Mouse (Mus musculus) intestine, postnatal 0 days (tissue): ENCODE data around the gene Htr2a. TPM values are rescaled to one million over a fixed set of nuclear protein-coding genes. Genes with fewer than 3 reads are reported as not detected.

Experiments used
- ATAC-seq: fragments of 200-750 bp; cut with Nextera tagmentation; 2 replicates; pipeline ENCODE4 v1.8.0; 2017; ENCODE audit warnings: mild to moderate bottlenecking, moderate TSS enrichment, moderate library complexity
- H3K27ac ChIP-seq: fragments of 300-500 bp; sonication (generic); 2 replicates; pipeline ENCODE4 v1.5.1; 2014; ENCODE audit warnings: mild to moderate bottlenecking, low read depth, low read length, moderate library complexity
- H3K27me3 ChIP-seq: fragments of 300-500 bp; sonication (generic); replicated peaks from 2 replicates; pipeline ENCODE4 v1.6.1; 2014; ENCODE audit warnings: low read length, mixed read lengths; ENCODE audit not compliant: control insufficient read depth, insufficient read depth
- H3K36me3 ChIP-seq: fragments of 300-500 bp; sonication (generic); 2 replicates; pipeline ENCODE4 v1.6.1; 2014; ENCODE audit warnings: mild to moderate bottlenecking, moderate library complexity; ENCODE audit not compliant: control insufficient read depth, insufficient read depth
- H3K4me1 ChIP-seq: fragments of 300-500 bp; sonication (generic); replicated peaks from 2 replicates; pipeline ENCODE4 v1.6.1; 2014; ENCODE audit warnings: antibody characterized with exemption, low read length, mixed read lengths; ENCODE audit not compliant: control insufficient read depth, insufficient read depth
- H3K4me2 ChIP-seq: fragments of 300-500 bp; sonication (generic); replicated peaks from 2 replicates; pipeline ENCODE4 v1.6.1; 2014; ENCODE audit warnings: low read depth, mild to moderate bottlenecking, moderate library complexity
- H3K4me3 ChIP-seq: fragments of 300-500 bp; sonication (generic); 2 replicates; pipeline ENCODE4 v1.5.1; 2014; ENCODE audit warnings: low read depth, low read length
- H3K9ac ChIP-seq: fragments of 300-500 bp; sonication (generic); 2 replicates; pipeline ENCODE4 v1.6.1; 2014; ENCODE audit warnings: mild to moderate bottlenecking, low read depth, low read length
- H3K9me3 ChIP-seq: fragments of 300-500 bp; sonication (generic); 2 replicates; pipeline ENCODE4 v1.6.1; 2016; ENCODE audit warnings: mixed run types; ENCODE audit not compliant: control insufficient read depth
- CTCF ChIP-seq: sonication (generic); IDR thresholded peaks from 2 replicates; pipeline ENCODE4 v1.5.1; 2016; ENCODE audit warnings: low read depth, mild to moderate bottlenecking, control low read depth, antibody characterized with exemption, moderate library complexity
- WGBS: fragments of 180-500 bp; shearing (Covaris S2); extraction: QIAGEN DNeasy Blood & Tissue Kit; methylation state at CpG from one replicate; pipeline ENCODE4 v1.1.7; 2014; 5-methylcytosine and 5-hydroxymethylcytosine counted together
- polyA plus RNA-seq: library from polyadenylated mRNA; unstranded; fragments of >200 nt; fragmentation: Nextera tagmentation; extraction: Ambion mirVana; gene quantifications from 2 replicates; pipeline ENCODE4 v1.2.1, GENCODE M21; 2015

Gene Htr2a
- polyA plus RNA-seq, 1 experiment from 2014 or later: 0.17 TPM

DNA sequence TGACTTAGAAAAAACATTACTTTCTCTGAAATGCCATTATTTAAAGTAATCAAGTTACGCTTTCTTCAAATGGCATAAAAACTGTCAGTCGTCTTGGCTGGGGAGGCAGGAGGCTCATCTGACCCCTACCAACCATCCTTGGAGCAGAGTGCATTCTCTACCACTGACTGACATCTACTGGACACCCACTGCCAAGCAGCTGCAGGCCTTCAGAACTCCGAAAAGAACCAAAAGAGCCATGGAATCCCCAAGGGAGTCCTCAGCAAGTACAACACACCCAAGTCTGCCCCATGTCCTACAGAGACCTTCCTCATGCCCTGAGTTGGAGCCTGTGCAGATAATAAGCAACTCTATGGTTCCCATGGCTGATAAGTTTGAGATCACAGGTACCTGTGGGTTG lies 82.9 kb downstream of the Htr2a start:
- no peaks in the 10 kb centered on the region for H3K27me3 ChIP-seq
- ATAC-seq: no peak
- H3K4me3 ChIP-seq: no peak overlapping the region
- WGBS: 71% methylated on average over 3 of the region's 3 CpGs
- TF ChIP-seq CTCF: peak; percentile 47
- no peak overlapping the region for H3K27ac ChIP-seq
- no peaks in the 10 kb centered on the region for H3K4me1 ChIP-seq
- H3K4me2 ChIP-seq: no peak overlapping the region
- H3K9ac ChIP-seq: no peak overlapping the region
- no peaks in the 10 kb centered on the region for H3K9me3 ChIP-seq
- no peaks in the 10 kb centered on the region for H3K36me3 ChIP-seq

DNA sequence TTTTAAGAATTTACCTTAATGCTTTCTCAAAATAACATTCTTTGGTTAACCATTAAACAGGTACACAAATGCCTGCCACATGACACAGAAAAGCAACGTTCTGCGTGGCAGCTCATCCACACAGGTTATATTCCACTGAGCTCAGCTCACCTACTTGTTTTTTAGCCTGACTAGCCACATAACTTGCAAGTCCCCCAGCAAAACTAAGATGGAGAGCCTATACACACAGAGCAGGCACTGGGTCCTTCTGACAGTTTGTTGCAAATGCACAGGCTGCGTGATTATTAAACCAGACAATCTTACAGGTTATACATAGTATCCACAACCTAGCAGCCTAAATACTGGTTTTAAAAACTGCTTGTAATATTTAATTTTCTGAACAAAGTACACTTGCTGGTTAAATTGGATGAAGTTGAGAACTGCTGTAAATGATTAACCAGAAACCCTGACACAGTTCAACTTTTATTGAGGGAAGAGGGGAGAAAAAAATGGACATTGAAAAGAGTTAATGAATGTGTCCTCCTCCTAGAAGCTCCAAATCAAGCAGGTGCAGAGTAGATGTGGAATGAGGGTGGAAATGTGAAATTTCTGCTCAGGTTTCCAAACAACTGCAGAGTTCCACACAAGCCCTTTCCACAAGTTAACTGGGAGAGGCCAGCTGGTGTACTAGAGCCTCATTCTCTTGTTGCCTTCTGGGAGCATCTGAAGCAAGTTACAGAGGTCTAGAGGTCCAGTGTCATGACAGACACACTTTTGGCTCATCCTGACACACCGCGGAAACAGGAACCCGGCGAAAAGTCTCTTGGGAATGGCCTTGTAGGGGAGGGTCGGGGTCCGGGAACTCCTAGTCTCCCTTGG lies 90.8 kb downstream of the Htr2a start:
- H3K9me3 ChIP-seq: no peaks in the 10 kb centered on the region
- H3K36me3 ChIP-seq: peaks cover 9% of the 10 kb centered on the region; the same call in 1 of the 2 replicates
- H3K4me3 ChIP-seq: peak overlapping the region; percentile 77
- H3K4me1 ChIP-seq: no peaks in the 10 kb centered on the region
- TF ChIP-seq CTCF: no peak
- peak; percentile 57 for ATAC-seq
- peak overlapping the region; percentile 77 for H3K4me2 ChIP-seq
- WGBS: 17% methylated on average over 9 of the region's 9 CpGs
- peak overlapping the region; percentile 87; the same call in 1 of the 2 replicates for H3K9ac ChIP-seq
- H3K27me3 ChIP-seq: no peaks in the 10 kb centered on the region
- peak overlapping the region; percentile 82 for H3K27ac ChIP-seq

DNA sequence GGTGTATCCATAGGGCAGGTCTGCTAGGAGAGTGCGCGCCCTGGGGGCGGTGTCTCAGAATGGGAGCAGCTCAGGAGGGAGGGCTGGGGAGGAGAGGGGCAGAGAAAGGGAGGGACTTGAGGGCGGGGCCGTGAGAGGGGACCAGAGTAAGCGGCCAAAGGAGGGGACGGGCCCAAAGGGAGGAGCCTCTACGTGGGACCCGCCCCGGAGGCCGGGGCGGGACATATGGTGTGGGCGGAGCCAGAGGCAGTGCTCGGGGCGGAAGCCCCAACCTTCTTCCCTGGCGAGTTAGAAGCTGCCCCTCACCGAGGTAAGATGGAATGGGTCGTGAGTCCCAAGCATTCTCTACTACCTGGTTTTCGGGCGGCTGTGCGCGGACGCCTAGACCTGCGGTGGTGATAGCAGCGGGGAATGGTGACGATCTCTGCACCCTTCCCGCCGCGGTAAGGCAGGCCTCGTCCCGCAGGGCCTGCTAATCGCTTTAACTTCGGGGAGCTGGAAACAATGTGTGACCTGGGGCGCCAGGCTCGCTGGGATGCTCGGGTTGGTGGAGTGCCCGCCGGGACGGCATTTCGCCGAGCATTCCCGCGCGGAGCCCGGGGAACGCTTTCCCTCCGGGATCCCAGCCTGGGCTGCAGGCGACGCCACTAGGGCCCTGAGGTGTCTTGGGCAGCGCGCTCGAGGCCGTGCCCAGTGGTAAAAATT lies 91.6 kb downstream of the Htr2a start, which contains the start of gene Esd:
Gene Esd, plus strand, starts transcription at position 219 of the 705 bp plus-strand sequence.
- Histone ChIP-seq H3K36me3 (peaks cover 16% of the 10 kb centered on the region), H3K4me1 (no peaks in the 10 kb centered on the region), H3K9me3 (no peaks in the 10 kb centered on the region), H3K27me3 (no peaks in the 10 kb centered on the region), H3K9ac (peak within 1 kb of the TSS; percentile 87), H3K27ac (peak within 1 kb of the TSS; percentile 84), H3K4me2 (peak within 1 kb of the TSS; percentile 77), H3K4me3 (peak within 1 kb of the TSS; percentile 77)
- peak; percentile 55 for TF ChIP-seq CTCF
- under 1% methylated on average over 51 of the region's 53 CpGs for whole genome bisulfite sequencing
- peak; percentile 96 for ATAC-seq

DNA sequence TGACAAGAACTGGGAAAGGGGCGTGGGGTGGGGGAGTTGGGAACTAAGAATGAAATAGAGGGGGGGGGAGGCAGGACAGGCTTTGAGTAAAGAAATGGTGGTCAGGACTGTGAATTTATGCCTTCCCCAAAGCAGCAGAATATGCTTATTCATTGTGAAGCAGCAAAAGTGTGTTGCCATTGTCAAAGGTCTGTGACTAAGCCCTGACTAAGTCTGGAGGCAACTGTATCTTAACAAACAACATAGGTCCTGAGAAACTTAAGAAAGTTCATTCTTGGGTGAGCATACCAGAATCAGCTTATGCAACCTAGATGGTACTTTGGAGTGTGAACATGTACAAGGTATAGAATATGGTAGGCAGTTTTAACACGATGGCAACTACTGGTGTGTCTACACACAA lies 92.8 kb downstream of the Htr2a start:
- Histone ChIP-seq H3K27me3 (no peaks in the 10 kb centered on the region), H3K9me3 (no peaks in the 10 kb centered on the region), H3K4me1 (no peaks in the 10 kb centered on the region), H3K9ac (no peak overlapping the region; the same call in 1 of the 2 replicates), H3K36me3 (peaks cover 18% of the 10 kb centered on the region), H3K4me2 (peak overlapping the region; percentile 77), H3K27ac (no peak overlapping the region), H3K4me3 (peak overlapping the region; percentile 77; the same call in 1 of the 2 replicates)
- 43% methylated on average over 2 of the region's 2 CpGs for WGBS
- TF ChIP-seq CTCF: no peak
- ATAC-seq: no peak

DNA sequence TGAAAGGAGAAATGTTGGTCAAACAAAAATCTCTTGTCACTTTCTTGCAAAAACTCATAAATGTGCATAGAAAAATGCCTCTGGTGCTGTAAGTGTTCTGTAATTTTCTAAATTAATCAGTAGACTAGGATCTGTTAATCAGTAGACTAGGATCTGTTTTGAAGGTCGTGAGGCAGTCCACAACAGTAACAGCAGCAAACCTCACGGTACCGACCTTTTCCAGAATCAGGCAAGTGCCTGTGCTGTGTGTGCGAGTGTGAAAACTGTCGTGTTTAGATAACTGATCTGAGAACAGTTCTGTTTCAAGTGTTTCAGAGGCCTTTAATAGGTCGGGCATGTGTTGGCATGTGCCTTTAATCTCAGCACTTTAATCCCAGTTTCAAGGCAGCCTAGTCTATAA lies 94.8 kb downstream of the Htr2a start:
- Histone ChIP-seq H3K4me1 (no peaks in the 10 kb centered on the region), H3K36me3 (peaks cover 37% of the 10 kb centered on the region), H3K4me2 (no peak overlapping the region), H3K9ac (no peak overlapping the region), H3K4me3 (no peak overlapping the region), H3K27me3 (no peaks in the 10 kb centered on the region), H3K9me3 (no peaks in the 10 kb centered on the region), H3K27ac (no peak overlapping the region)
- no peak for ATAC-seq
- TF ChIP-seq CTCF: no peak
- 65% methylated on average over 6 of the region's 6 CpGs for WGBS

DNA sequence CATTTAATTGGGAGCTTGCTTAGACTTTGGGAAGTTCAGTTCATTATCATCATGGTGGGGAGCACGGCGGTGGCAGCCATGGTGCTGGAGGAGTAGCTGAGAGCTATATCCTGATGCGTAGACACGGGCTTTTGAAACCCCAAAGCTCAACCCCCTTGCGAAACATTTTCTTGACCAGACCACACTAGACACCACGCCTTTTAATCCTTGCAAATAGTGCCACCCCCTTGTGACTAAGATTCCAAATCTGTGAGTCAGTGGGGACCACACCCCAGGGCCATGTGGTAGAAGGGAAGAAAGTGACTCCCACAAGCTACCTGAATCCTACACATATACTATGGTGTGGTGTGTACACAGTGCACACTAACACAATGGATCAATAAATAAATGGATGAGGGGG lies 96.2 kb downstream of the Htr2a start:
- H3K36me3 ChIP-seq: peaks cover 50% of the 10 kb centered on the region
- TF ChIP-seq CTCF: no peak
- WGBS: 87% methylated on average over 6 of the region's 6 CpGs

More for the DNA sequence above, 96.2 kb downstream of the Htr2a start:
- Histone ChIP-seq H3K4me1 (no peaks in the 10 kb centered on the region), H3K27ac (no peak overlapping the region), H3K27me3 (no peaks in the 10 kb centered on the region), H3K9ac (no peak overlapping the region), H3K4me3 (no peak overlapping the region), H3K9me3 (no peaks in the 10 kb centered on the region), H3K4me2 (no peak overlapping the region)
- no peak for ATAC-seq

Other genes with a start within 250 kb of the Htr2a start
- gene Esd, start 91.5 kb downstream of the Htr2a start, polyA plus RNA-seq: 464 and 477 TPM in 2 replicates